Mouse (Mus musculus) lung, postnatal 4 days (tissue): ENCODE data around the gene Cfap57.
"Not testable (repeated sequence)": the region's sequence is repeated elsewhere in the genome, so short reads cannot be mapped to it uniquely, and the experiment has no call there.

ENCODE experiments used
- DNase-seq, 2 experiments: peaks; one replicate each; pipeline ENCODE4 v3.0.0; 2021

Cfap57 gene

DNA sequence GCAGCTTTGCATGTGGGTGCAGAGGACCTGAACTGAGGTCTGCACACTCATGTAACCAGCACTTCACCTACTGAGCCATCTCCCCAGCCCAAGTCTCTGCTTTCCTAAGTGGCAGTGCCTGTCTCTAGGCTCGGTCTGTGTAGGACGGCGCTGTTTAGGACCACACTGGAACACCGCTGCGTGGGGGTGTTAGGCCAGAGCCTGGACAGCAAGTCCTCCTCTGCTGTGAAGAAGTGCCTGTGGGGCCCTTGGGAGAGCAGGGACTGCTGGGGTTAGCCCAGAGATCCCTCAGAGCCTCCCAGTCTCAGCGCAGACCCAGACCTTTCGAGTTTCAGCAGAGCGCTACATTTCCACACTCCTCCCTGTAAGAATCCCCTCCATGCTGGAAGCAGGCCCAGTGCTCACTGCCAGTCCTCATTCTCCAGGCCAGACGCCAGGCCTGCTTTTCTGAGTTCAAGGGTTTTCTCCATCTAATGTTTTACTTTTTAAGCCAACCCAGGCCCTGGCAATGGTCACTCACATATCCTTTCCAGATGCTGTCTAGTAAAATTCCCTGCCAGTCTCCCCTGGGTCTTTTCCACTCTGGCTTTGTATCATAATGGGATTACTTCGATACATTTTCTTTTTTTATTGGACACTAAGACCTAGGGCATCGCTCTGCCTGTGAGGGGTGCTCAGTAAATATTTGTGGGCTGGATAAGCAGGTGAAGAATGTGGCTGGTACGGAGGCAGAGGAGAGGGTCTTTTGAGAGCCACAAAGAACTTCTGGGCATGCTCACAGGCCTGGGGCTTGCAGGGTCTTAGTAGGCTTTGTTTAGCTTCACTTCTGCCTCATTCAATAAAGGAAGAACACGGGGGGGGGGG lies 56.3 kb downstream of the Cfap57 start:
- DNase-seq = no peak

DNA sequence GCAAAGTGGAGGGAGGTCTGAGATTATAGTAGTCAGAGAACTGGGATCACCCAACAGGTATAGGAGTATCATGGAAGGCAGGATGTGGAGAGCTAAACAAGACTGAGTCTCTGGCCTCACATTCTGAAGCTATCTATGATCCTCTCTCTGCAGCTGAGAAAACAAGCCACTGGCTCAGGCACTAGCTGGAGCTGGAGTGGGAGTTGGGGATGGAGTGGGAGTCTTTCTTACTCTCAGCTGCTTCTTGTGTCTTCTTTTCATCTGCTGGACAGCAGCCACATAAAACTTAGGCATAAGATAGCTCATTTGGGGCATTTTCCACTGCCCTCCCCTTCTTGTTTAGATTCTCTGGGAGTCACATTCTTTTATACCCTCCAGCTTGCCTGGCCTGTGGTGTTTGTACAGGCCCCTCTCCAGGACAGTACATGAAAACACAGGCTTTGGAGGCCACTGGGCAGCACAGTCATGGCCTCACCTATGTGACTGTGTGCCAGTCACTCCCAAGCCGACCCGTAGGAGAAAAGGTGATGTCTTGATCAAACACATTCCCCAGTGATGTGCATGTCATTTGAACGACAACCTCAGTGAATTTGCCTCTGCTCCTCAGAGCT lies 67.4 kb downstream of the Cfap57 start:
- no peak for DNase-seq

DNA sequence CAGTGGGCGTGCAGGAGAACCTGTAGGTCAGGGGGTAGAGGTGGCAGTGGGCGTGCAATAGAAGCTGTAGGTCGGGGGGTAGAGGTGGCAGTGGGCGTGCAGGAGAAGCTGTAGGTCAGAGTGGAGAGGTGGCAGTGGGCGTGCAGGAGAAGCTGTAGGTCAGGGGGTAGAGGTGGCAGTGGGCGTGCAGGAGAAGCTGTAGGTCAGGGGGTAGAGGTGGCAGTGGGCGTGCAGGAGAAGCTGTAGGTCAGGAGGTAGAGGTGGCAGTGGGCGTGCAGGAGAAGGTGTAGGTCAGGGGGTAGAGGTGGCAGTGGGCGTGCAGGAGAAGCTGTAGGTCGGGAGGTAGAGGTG lies 72.5 kb downstream of the Cfap57 start:
- DNase-seq = not testable (repeated sequence)

DNA sequence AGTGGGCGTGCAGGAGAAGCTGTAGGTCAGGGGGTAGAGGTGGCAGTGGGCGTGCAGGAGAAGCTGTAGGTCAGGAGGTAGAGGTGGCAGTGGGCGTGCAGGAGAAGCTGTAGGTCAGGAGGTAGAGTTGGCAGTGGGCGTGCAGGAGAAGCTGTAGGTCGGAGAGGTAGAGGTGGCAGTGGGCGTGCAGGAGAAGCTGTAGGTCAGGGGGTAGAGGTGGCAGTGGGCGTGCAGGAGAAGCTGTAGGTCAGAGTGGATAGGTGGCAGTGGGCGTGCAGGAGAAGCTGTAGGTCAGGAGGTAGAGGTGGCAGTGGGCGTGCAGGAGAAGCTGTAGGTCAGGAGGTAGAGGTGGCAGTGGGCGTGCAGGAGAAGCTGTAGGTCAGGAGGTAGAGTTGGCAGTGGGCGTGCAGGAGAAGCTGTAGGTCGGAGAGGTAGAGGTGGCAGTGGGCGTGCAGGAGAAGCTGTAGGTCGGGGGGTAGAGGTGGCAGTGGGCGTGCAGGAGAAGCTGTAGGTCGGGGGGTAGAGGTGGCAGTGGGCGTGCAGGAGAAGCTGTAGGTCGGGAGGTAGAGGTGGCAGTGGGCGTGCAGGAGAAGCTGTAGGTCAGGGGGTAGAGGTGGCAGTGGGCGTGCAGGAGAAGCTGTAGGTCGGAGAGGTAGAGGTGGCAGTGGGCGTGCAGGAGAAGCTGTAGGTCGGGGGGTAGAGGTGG lies 73.0 kb downstream of the Cfap57 start:
- peak; percentile 76 to 85 for DNase-seq

DNA sequence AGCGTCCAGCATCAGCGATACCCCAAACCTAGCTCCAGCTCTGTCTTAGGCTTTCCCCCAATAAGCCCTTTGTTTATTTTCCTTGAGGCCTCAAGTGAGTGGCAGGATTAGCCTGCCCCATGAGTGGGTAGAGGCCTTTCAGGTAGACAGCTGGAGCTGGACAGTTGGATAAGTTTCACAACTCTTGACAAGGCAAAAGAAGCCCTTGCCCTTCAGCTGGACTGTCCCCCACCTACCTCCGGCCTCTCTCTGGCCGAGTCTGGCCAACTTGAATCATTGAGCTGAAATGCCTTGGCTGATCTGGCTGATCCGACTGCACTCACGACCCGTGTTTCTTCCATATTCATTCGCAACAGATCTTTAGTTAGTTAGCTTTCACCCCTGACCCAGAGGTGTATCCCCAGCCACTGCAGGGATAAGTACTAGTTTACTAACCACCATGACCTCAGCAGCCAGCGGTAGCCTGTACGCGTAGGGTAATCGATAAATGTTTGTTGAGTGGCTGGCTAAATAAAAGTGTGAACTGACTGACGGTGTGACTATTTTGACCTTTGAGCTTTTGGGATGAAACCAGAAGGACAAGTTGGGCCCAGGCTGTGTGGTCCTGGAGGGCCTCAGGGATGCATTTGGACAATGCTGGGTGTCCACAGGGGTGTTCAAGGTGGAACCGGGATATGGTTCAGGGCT lies 76.0 kb downstream of the Cfap57 start:
- no peak for DNase-seq

DNA sequence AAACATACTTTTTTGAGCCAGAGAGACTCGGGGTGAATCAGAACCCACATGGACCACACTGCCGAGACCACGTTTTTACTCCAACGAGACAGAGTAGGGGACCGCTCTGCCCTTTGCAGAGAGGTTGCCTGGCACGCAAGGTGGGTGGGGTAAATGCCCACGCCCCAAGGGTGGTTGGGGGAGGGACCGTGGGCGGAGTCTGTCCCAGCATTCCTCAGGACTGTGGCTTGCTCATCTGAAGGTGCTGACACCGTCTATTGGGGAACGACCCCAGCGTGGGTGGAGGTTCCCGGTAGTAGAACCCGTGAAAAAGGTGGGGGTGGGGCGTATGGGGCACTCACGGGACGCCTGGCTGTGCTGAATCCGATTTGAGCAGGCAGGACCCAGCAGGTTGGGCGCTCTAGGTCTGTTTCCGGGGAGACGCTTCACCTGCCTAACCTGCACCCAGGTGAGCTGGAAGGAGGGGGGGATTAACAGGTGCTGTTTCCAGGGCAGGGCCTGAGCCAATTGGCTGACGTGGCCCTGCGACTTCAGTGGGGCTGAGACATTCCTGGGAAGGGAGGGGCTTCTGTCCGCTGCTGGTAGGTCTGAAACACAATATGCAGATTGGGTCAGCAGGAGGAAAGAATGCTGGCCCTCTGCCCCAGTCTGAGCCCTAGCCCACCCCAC lies 76.9 kb downstream of the Cfap57 start, which contains the start of gene Tmem125:
TSS of gene Tmem125 (minus strand) at position 453 of the 669 bp plus-strand sequence.
- peak; percentile 83 to 89 for DNase-seq

DNA sequence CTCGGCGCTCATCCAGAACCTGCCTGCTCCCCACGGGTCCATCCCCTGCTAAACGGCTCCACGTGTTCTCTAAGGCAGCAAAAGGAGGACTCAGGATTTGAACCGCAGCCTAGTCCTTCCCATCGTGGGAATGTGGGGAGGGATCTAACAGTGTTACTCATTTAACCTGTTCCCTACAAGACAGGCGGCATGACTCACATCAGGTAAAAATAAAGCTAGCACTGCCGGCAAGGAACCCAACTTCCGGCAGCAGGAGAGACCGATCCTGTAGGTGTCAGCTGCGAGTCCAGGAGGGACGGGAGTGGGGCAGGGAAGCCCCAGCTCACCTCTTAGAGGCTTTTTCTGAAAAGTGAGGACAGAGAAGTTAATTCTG lies 77.4 kb downstream of the Cfap57 start:
- DNase-seq = peak; percentile 31 to 47

DNA sequence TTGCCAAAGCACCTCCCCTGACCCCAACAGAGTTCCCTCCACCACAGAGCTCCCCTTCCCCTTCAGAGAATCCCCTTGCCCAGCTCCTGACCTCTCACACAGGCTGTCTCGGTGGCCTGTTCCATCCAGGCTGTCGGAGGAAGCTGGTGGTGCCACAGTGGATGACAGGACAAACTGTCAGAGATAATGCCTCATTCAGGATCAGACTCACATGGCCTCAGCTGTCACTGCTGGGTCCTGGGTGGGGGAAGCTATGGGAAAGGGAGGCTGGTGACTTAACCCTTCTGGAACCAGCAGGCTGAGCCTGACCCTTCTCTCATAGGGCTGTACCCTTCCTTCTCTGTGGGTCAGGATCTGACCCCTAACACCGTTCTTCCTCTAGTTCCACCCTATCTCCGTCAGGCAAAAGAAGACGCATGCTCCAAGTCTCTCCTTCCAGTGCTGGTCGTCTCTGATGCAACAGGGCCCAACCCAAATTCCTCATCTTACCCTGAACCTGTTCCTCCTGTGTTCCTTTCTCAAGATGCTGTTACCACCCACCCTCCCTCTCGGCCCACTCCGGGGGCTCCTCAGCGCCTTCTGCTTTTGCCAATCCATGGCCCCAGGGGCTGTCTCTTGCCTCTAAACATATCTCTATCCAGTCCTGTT lies 77.9 kb downstream of the Cfap57 start:
- DNase-seq = no peak

DNA sequence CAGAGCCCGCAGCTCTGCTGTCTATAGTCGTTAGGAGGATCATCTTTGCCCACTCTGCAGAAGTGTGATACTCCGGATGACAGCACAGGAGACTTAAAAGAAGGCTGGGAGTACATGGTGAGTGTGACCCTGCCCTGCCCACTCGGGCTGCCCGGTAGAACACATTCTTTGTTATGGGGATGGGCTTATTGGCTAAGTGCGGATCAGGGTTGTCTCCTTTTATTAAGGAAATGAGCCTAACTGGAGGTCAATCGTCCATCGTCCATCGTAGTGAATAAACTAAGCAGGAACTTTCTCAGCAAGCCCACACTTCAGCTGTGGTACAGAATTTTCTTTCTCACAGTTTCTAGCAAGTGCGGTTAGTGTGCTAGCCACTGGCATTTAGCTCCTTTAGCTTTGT lies 80.7 kb downstream of the Cfap57 start:
- DNase-seq = no peak

DNA sequence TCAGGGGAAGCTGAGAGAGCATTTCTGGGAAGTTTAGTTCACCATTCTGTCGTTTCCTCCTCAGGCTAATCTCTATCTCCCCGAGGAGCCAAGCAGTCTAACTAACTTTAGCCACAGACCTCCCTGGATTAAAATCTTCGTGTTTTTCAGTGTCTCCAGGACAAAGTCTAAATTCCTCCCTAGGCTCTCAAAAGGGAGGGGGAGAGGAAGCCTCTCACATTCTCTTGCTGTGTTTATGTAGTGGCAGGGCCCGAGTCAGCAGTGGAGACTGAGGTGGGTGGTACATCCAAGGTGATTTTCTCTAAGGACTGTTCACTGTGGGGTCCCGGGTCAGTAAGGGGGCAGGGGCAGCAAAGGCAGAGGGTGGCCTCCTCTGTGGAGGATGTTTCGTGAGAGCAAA lies 82.8 kb downstream of the Cfap57 start:
- no peak for DNase-seq

DNA sequence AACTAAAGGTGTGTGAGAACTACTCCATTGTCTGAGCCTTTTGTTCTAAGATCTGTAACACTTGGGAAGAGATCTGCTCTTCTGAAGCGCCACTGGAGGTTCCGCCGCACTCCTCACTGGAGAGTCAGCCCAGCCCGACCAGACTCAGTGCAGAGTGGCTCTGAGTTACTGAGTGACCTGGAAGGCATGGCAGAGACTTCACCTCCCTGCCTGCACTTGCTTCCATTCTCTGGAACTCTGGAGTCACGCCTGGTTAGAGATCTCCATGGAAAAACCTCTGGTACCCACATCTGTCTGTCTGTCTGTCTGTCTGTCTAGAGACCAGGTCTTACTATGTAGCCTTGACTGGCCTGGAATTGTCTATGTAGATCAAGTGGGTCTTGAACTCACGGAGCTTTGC lies 85.0 kb downstream of the Cfap57 start:
- no peak for DNase-seq

DNA sequence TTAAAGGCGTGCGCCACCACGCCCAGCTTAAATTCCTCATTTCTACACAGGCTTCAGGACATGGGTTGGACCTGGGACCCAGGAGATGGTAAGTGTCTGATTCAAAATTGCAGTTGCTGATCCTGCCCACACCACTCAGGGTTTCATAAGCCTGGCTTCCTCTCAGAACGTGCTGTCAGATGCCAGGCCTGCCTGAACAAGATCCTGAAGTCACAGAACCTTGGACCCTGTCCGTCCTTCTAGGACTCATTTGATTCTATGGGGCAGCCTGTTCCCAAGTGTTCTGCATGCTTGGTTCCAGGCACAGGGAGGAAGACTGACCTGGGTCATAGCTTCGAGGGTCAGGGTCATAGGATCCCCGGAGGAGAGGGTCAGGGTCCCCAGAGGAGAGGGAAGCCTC lies 87.0 kb downstream of the Cfap57 start:
- no peak for DNase-seq

DNA sequence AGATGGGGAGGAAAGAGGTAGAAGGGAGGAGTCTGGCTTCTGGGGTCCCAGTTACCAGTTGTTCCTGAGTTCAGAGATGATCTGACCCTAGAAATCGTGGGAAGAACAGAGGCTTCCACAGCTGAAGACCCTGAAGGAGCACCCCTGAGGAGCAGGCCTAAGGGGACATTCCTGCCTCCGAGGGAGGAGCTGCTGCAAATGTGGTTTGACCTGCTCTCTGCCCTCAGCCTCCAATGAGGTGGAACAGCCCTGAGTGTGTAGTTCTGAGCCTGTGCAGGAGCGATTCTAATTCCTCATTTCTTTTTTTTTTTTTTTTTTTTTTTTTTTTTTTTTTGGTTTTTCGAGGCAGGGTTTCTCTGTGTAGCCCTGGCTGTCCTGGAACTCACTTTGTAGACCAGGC lies 87.4 kb downstream of the Cfap57 start:
- DNase-seq = no peak

DNA sequence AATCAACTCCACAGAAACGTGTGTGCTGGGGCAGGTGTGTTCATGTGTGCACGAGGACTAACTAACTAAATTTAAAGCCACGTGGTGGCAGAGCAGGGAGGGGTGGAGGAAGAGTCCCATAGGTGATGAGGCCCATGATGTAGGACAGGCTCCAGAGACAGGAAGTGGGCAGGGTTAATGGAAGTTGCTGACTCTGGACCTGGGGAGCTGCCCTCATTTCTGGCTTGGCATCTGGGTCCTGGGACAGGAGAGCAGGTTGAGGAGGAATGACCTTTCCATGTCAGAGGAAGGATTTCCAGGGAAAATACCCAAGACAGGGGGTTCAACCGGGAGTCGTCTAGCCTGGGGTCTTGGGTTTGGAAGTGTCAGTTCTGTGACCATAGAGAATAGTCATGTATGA lies 87.9 kb downstream of the Cfap57 start:
- DNase-seq = no peak

DNA sequence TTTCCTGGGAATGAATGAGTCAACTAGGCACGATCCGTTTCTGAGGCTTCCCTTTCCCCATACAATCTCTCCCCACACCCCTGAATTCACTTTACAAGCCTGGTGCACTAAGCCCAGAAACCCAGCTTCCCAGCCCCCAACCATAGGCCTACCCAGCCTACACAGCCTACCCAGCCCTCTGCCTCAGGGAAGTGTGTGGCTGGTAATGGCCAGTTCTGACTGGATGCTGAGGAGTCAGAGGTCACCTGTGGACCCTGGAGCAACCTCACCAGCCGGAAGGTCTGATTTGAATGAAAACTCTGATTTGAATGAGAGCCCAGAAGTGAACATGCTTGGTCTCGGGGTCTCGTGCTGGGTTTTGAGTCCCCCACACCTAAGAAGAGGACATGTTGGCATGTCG lies 92.9 kb downstream of the Cfap57 start:
- no peak for DNase-seq

DNA sequence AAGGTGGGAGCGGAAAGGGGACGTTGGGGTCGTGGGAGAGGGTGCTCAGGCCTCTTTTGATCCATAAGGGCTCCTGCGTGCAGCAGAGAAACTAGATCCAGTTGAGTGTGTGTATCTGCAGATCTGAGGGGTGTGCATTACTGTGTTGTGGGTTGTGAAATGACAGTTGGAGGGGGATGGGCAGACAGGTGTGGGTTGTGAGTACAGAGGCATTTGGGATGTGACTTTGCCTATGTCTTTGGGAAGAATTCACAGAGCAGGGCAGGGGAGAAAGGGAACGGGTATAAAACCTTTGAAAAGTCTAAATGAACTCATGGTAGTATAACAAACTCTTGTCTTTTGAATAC lies 93.3 kb downstream of the Cfap57 start:
- no peak for DNase-seq

DNA sequence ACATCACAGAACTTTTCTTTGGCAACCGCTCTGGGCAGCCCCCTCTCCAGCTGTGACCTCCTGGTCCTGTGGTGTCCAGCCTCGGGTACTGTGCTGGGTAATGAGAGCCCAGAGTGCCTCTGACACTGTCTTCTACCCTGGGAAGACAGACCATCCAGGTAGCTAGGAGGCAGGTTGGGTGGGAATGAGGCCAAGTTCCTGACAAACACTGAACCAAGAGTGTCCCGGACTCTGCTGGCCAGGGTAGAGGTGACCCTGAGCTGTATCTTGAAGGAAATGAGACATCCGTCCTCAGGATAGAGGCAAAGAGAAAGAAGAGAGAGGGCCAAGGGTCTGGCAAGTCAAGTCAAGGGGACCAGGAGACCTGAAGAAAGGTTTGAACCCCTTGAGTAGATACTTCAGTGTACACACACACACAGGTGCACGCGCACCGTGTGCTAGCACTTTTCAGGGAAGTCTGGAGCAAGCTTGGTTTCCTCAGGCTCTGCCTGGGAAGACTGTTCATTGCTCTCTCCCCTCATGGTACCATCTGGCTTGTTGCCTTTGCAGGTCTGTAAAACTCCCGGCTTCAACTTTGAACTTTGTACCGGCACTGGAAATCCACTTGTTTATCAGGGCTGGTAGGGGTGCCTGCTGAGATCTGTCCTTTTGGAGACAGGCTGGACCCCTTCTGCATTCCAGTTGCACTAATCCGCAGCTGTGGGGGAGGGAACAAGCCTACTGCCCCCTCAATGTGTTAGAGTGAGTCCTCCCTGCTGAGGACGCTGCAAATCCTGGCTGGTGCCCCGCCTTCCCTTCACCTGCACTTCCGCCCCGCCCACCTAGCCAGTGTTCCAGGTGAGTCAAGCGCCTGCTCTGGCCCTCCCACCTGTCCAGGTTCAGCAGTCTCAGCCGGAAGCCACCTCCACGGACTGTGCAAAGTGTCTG lies 93.9 kb downstream of the Cfap57 start, which contains the start of gene 2610528J11Rik:
TSS of gene 2610528J11Rik (plus strand) at position 592 of the 927 bp plus-strand sequence.
- peak; percentile 79 to 86 for DNase-seq

DNA sequence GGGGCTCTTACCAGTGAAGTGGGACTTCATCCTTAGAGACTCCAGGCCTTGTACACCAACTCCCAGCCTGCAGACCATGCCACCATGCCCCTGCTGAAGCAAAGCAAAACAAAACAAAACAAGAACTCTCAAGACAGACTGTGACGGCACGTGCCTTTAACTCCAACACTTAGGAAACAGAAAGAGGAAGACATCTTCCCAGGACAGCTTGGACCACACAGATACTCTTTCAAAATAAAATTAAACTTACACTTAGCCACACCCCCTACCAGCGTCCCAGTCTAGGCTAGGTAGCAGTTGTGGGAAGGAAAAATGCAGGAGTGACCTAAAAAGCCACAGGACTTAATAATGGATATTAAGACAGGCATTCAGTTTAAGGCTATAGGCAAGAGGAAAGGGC lies 94.8 kb downstream of the Cfap57 start:
- no peak for DNase-seq

DNA sequence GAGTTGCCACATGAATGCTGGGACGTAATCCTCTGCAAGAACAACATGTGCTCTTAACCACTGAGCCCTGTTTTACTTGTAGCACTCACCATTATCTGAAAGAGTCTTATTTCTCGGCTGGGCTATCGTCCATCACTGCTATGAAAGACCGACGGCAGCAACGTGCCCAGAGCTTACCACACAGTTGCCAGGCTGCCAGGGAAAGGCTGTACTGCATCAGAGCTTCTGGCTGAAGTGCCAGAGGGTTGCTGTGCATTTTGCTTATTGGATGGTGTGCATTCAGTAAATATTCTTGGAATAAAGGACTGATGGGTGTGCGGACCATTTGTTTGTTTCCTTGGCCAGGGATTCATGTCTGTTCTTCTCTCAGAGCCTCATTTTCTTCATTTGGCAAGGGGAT lies 96.6 kb downstream of the Cfap57 start:
- DNase-seq = no peak

DNA sequence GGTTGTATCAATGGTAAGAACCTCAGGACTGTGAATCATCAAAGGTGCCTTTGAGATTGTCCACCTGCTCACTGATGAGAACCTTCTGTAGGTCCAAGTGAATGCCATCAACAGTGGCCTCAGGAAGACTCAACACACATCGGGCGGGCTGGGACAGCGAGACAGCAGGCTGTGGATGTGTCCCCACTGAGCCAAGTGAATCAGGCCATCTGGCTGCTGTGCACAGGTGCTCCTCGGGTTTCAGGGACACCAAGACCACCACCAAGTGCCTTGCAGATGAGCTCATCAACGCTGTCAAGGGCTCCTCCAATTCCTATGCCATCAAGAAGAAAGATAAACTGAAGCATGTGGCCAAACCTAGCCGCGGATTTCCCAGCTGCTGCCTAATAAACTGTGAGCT lies 98.3 kb downstream of the Cfap57 start:
- DNase-seq = no peak

DNA sequence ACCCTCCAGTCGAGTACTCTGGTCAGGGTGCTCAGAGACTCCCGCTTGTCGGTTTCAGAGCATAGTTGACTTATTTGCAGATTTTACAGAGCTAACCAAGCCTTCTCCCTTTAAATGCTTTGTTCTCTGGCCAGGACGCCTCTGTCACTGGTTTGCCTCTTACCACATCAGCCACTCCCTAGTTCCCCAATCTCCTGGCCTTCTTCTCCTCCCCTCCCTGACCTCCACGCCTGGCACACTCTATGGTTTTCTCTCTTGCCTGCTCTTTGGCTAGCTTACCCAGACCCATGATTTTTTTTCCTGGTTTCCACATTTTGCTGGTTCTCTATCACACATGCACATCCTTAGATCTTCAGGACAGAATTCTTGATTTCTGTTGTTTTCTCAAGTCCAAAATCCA lies 102.4 kb downstream of the Cfap57 start:
- DNase-seq = no peak
